Mouse (Mus musculus): ENCODE measurements around the gene Olfr96.
"Not testable (repeated sequence)": the region's sequence is repeated elsewhere in the genome, so short reads cannot be mapped to it uniquely, and the experiment has no call there.

The Olfr96 gene

GRCm38 (mm10) chr17:37219846-37220245 lies at the start of gene Olfr96:
Gene Olfr96 (plus strand): TSS chr17:37220146.
- no peak for DNase-seq (ENCODE audit: low spot score)

- DNase-seq (ENCODE audit: low spot score): no peak
These were observed 34.5 kb upstream of the Olfr96 start for GRCm38 (mm10) chr17:37185474-37185873.

- DNase-seq (ENCODE audit: low spot score): peak; percentile 55
These were observed 29.2 kb upstream of the Olfr96 start for GRCm38 (mm10) chr17:37190711-37191110.

- no peak for DNase-seq (ENCODE audit: low spot score)
These were observed 26.9 kb upstream of the Olfr96 start for GRCm38 (mm10) chr17:37193032-37193431.

GRCm38 (mm10) chr17:37193656-37194055 lies 26.3 kb upstream of the Olfr96 start, which contains the start of gene Ubd:
Gene Ubd (plus strand): TSS chr17:37193892.
- DNase-seq (ENCODE audit: low spot score): no peak

GRCm38 (mm10) chr17:37194782-37195181 lies 25.2 kb upstream of the Olfr96 start:
- no peak for DNase-seq (ENCODE audit: low spot score)

- no peak for DNase-seq (ENCODE audit: low spot score)
These were observed 22.9 kb upstream of the Olfr96 start for GRCm38 (mm10) chr17:37196845-37197724.

GRCm38 (mm10) chr17:37200894-37201293 lies 19.1 kb upstream of the Olfr96 start, which contains the start of gene Olfr94:
Gene Olfr94 (minus strand): TSS chr17:37200994.
- DNase-seq (ENCODE audit: low spot score): no peak

- DNase-seq (ENCODE audit: low spot score): peak; percentile 82
These were observed 16.6 kb upstream of the Olfr96 start for GRCm38 (mm10) chr17:37203206-37203916.

- DNase-seq (ENCODE audit: low spot score): no peak
These were observed 16.1 kb upstream of the Olfr96 start for GRCm38 (mm10) chr17:37203917-37204236.

- no peak for DNase-seq (ENCODE audit: low spot score)
These were observed 8.8 kb upstream of the Olfr96 start for GRCm38 (mm10) chr17:37210884-37211768.

GRCm38 (mm10) chr17:37213018-37213417 lies 6.9 kb upstream of the Olfr96 start, which contains the start of gene Olfr95:
Gene Olfr95 (minus strand): TSS chr17:37213118.
- DNase-seq (ENCODE audit: low spot score): no peak

- DNase-seq (ENCODE audit: low spot score): no peak
These were observed 1.5 kb upstream of the Olfr96 start for GRCm38 (mm10) chr17:37218486-37218885.

GRCm38 (mm10) chr17:37221879-37222278 lies 1.9 kb downstream of the Olfr96 start:
- no peak for DNase-seq (ENCODE audit: low spot score)

GRCm38 (mm10) chr17:37237230-37237629 lies 17.3 kb downstream of the Olfr96 start, which contains the start of gene Olfr97:
Gene Olfr97 (minus strand): TSS chr17:37237330.
- DNase-seq (ENCODE audit: low spot score): not testable (repeated sequence)

GRCm38 (mm10) chr17:37242198-37242597 lies 22.3 kb downstream of the Olfr96 start:
- DNase-seq (ENCODE audit: low spot score): no peak

GRCm38 (mm10) chr17:37246715-37247114 lies 26.8 kb downstream of the Olfr96 start:
- DNase-seq (ENCODE audit: low spot score): peak; percentile 47

GRCm38 (mm10) chr17:37249460-37249859 lies 29.5 kb downstream of the Olfr96 start:
- no peak for DNase-seq (ENCODE audit: low spot score)

GRCm38 (mm10) chr17:37250544-37250943 lies 30.6 kb downstream of the Olfr96 start:
- no peak for DNase-seq (ENCODE audit: low spot score)

- DNase-seq (ENCODE audit: low spot score): no peak
These were observed 43.7 kb downstream of the Olfr96 start, which contains the start of gene Olfr98 for GRCm38 (mm10) chr17:37263626-37264025. Gene Olfr98 (minus strand): TSS chr17:37263749.

- peak; percentile 95 for DNase-seq (ENCODE audit: low spot score)
These were observed 50.2 kb downstream of the Olfr96 start, which contains the start of gene H2-M3 for GRCm38 (mm10) chr17:37270058-37270701. Gene H2-M3 (plus strand): TSS chr17:37270220.

Measured in ovary, postnatal 14 days (tissue).